Mouse (Mus musculus): Measurements from ENCODE around the gene Ift172. TPM values are rescaled to one million over a fixed set of nuclear protein-coding genes. Genes with fewer than 3 reads are reported as not detected.

Gene Ift172
- polyA plus RNA-seq, 1 experiment from 2014 or later, result 36.6 TPM

Other genes starting within 250 kb of the Ift172 start
- gene Atraid, start 242.8 kb downstream of the Ift172 start, polyA plus RNA-seq (2015; fragmentation: Nextera tagmentation; extraction: Ambion mirVana), result 161 and 164 TPM in 2 replicates
- gene Slc5a6, start 242.2 kb downstream of the Ift172 start, polyA plus RNA-seq (2015; fragmentation: Nextera tagmentation; extraction: Ambion mirVana), result 26.9 and 29.1 TPM in 2 replicates
- 14.9 and 16.2 TPM in 2 replicates for gene Cad, start 236.3 kb downstream of the Ift172 start, polyA plus RNA-seq (2015; fragmentation: Nextera tagmentation; extraction: Ambion mirVana)
- gene Dnajc5g, start 184.8 kb downstream of the Ift172 start, polyA plus RNA-seq (2015; fragmentation: Nextera tagmentation; extraction: Ambion mirVana), result not detected in 2 replicates
- gene Slc30a3, start 182.9 kb downstream of the Ift172 start, polyA plus RNA-seq (2015; fragmentation: Nextera tagmentation; extraction: Ambion mirVana), result 20.4 and 21.5 TPM in 2 replicates
- not detected in 2 replicates for gene Trim54, start 174.4 kb downstream of the Ift172 start, polyA plus RNA-seq (2015; fragmentation: Nextera tagmentation; extraction: Ambion mirVana)
- gene Ucn, start 152.3 kb downstream of the Ift172 start, polyA plus RNA-seq (2015; fragmentation: Nextera tagmentation; extraction: Ambion mirVana), result not detected in 2 replicates
- 51.5 and 57.8 TPM in 2 replicates for gene Mpv17, start 136.9 kb downstream of the Ift172 start, polyA plus RNA-seq (2015; fragmentation: Nextera tagmentation; extraction: Ambion mirVana)
- gene Gm29609, start 111.2 kb downstream of the Ift172 start, polyA plus RNA-seq (2015; fragmentation: Nextera tagmentation; extraction: Ambion mirVana), result 1.7 TPM in 2 replicates
- 72.3 and 73.6 TPM in 2 replicates for gene Gtf3c2, start 111.0 kb downstream of the Ift172 start, polyA plus RNA-seq (2015; fragmentation: Nextera tagmentation; extraction: Ambion mirVana)
- gene Snx17, start 97.9 kb downstream of the Ift172 start, polyA plus RNA-seq (2015; fragmentation: Nextera tagmentation; extraction: Ambion mirVana), result 125 and 126 TPM in 2 replicates
- gene Eif2b4, start 97.7 kb downstream of the Ift172 start, polyA plus RNA-seq (2015; fragmentation: Nextera tagmentation; extraction: Ambion mirVana), result 85.0 and 92.1 TPM in 2 replicates
- 17.0 and 19.4 TPM in 2 replicates for gene Zfp513, start 88.8 kb downstream of the Ift172 start, polyA plus RNA-seq (2015; fragmentation: Nextera tagmentation; extraction: Ambion mirVana)
- 191 and 200 TPM in 2 replicates for gene Ppm1g, start 70.4 kb downstream of the Ift172 start, polyA plus RNA-seq (2015; fragmentation: Nextera tagmentation; extraction: Ambion mirVana)
- 169 and 177 TPM in 2 replicates for gene Nrbp1, start 50.3 kb downstream of the Ift172 start, polyA plus RNA-seq (2015; fragmentation: Nextera tagmentation; extraction: Ambion mirVana)
- 0.45 and 0.69 TPM in 2 replicates for gene Gm9970, start 49.9 kb downstream of the Ift172 start, polyA plus RNA-seq (2015; fragmentation: Nextera tagmentation; extraction: Ambion mirVana)
- 2.5 and 3.2 TPM in 2 replicates for gene Krtcap3, start 39.4 kb downstream of the Ift172 start, polyA plus RNA-seq (2015; fragmentation: Nextera tagmentation; extraction: Ambion mirVana)
- gene Fndc4, start 5.0 kb upstream of the Ift172 start, polyA plus RNA-seq (2015; fragmentation: Nextera tagmentation; extraction: Ambion mirVana), result 107 and 113 TPM in 2 replicates
- 0.50 and 0.74 TPM in 2 replicates for gene Gckr, start 6.3 kb upstream of the Ift172 start, polyA plus RNA-seq (2015; fragmentation: Nextera tagmentation; extraction: Ambion mirVana)
- 141 and 145 TPM in 2 replicates for gene Zfp512, start 161.3 kb upstream of the Ift172 start, polyA plus RNA-seq (2015; fragmentation: Nextera tagmentation; extraction: Ambion mirVana)
- gene 4930548H24Rik, start 194.6 kb upstream of the Ift172 start, polyA plus RNA-seq (2015; fragmentation: Nextera tagmentation; extraction: Ambion mirVana), result not detected in 2 replicates
- gene Gpn1, start 203.6 kb upstream of the Ift172 start, polyA plus RNA-seq (2015; fragmentation: Nextera tagmentation; extraction: Ambion mirVana), result 79.8 and 81.6 TPM in 2 replicates
- gene Slc4a1ap, start 235.9 kb upstream of the Ift172 start, polyA plus RNA-seq (2015; fragmentation: Nextera tagmentation; extraction: Ambion mirVana), result 36.2 and 37.0 TPM in 2 replicates
- 27.8 and 27.9 TPM in 2 replicates for gene Supt7l, start 236.7 kb upstream of the Ift172 start, polyA plus RNA-seq (2015; fragmentation: Nextera tagmentation; extraction: Ambion mirVana)